Mouse (Mus musculus): Measurements from ENCODE around the gene Ssh2. TPM values are rescaled to one million over a fixed set of nuclear protein-coding genes. Genes with fewer than 3 reads are reported as not detected.

The Ssh2 gene
- total RNA-seq, 2 experiments from 2014 or later: 44.9 to 46.5 TPM

DNA sequence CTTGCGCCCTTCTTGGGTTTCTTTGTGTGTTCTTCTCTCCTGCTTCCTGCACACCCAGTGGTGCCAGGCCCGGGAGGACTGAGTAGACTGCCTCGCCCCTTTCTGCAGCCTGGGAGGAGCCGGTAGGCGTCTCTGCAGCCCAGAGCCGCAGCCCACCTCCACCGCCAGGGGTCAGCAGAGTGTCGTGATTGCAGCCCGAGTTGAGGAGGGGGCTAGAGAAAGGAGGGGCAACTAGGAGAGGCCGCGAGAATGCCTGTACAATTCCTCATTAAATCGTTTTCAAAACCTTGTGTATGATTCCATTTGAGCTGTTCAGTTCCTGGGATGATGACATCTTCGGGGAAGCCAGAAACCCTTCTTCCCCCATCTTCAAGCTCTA, 275.0 kb downstream of the Ssh2 start:
- DNase-seq (ENCODE audit: low spot score in 2 of 2): peak; percentile 97 to 98

DNA sequence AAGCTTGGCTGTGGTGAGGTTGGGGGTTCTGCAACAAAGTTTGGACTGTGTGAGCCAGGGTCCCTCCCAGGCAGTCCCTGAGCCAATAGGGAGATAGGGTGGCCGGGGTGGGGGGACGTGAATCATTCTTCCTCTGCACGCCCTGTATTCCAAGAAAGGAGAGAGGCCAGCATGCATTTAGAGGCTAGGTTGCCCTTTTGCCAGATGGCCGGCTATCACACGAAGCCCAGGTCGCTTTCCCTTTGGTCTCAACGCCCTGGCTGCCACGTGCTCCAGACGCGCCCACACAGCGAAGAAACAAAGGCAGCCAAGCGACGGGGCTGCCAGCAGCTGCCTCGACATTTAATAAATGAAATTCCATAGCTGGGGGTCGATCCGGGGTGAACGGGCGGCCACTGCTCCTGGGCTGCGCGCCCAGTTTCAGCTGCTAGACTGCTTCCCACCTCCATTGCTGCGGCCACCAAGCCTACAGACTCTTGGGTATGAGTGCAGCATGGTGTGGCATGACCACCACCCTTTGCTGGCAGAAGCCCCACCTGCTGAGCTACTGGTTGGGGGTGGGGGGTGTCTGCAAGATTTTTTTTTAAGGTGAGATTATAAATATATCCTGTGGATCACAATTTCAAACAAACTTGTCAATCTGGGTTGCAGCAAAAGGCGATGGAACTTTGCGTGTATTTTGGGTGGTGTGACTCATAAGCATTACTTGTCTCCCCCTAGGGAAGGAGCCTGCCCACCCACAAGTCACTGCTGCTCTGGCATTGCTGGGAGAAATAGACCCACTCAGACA, 275.6 kb downstream of the Ssh2 start:
- peak in 1 of 2 experiments; percentile 60 for DNase-seq (ENCODE audit: low spot score in 2 of 2)

DNA sequence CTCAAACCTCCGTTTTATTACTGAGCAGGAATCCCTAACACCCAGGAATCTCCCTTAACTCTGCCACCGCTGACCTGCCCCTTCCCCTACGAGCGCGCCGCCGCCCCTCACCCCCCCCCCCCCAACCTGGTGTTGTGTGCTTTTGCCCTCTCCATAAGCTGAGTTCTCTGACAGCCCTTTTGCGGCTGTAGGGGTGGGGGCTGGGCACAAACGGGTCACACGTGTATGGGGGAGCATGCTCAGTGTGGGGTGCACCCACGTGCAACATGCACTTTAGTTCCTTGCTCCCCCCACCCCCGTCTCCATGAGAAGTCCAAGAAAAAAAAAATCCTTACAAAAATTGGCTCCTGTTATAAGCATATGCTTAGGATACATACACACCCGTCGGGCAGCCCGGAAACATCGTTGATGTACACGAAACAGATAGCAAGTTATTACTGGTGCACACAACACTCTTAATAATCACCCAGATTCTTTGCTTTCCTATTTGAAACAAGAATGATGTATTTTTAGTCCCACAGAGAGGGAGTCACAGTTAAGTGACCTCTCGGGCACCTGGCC, 276.3 kb downstream of the Ssh2 start:
- DNase-seq (ENCODE audit: low spot score in 2 of 2): peak in 1 of 2 experiments; percentile 56

DNA sequence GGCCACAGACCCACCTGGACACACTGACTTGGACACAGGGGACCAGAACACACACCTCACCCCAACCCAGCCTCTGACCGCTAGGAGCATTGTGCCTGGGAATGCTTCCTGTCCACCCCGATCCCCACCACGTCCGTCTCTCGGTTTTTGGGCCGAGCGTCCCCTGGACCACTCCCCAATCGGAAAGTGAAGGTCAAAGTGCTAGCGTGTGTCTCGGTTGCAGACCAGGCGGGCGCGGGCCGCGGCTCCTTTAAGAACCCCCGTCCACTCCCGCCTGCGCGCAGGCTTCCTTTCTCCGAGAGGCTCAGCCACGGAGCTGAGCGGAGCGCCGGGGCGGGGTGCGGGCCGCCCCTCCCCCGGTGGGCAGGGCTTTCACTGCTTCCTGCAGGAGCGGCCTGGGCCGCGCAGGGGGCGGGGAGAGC, 276.8 kb downstream of the Ssh2 start:
- peak; percentile 87 to 92 for DNase-seq (ENCODE audit: low spot score in 2 of 2)

- DNase-seq (ENCODE audit: low spot score in 2 of 2): peak; percentile 68 to 70
Measured at GRCm38 (mm10) chr11:77493512-77494343, 277.6 kb downstream of the Ssh2 start, which contains the start of gene Git1. Gene Git1, plus strand, starts transcription at chr11:77493562.

- no peak for DNase-seq (ENCODE audit: low spot score in 2 of 2)
Measured at GRCm38 (mm10) chr11:77494344-77494676, 278.2 kb downstream of the Ssh2 start.

DNA sequence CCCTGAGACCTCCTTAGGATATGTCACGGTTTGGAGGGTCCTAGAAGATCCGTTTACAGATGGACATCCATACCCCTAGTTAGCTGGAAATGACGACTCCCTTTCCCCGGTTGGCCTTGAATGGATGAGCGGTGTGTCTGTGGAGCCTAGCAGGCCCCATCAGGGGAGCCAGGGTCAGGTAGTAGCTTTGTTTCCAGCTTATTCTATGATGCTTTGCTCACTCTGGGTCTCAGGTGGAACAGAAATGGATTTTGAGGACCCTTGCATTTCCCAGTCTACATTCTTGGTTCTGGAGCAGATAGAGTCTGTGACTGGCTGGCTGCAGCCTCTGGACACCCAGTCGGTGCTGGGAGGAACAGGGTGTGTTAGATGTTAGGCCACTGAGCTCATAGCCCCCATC, 278.7 kb downstream of the Ssh2 start:
- no peak for DNase-seq (ENCODE audit: low spot score in 2 of 2)

DNA sequence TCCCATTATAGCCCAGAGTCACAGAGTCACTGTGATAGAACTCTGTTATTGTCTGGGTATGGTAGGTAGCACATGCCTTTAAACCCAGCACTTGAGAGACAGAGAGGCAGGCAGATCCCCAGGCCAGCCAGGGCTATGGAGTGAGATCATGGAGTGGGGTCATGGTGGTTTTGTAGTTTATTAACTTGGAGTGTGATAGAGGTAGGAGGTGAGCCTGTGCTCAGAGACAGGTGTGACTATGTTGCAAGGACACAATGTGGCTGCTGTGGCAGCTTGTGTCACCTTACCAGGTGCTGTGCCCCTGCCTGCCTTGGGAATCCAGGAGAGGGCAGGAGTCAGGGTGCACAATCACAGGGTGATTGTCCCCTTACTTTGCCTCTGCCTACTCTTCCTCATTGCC, 279.4 kb downstream of the Ssh2 start:
- DNase-seq (ENCODE audit: low spot score in 2 of 2): no peak

GRCm38 (mm10) chr11:77497341-77497756, 281.3 kb downstream of the Ssh2 start:
- peak in 1 of 2 experiments; percentile 52 for DNase-seq (ENCODE audit: low spot score in 2 of 2)

DNA sequence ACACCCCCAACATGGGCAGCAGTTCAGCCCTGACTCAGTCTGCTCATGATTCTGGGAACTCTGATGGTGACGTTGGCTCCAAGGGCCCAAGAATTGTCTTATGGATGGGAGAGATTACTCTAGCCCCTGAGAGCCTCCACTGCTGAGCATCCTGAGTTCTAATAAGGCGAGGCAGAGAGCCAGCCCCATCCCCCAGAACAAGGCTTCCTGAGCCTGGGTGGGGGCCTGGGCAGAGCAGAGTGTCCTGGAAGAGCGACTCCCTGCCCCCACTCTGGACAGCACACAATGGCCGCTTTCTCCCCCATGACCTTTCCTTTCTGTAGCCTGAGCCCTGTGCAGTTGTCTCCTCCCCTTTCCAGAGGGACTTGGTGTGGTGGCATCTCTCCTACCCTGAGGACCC, 281.8 kb downstream of the Ssh2 start:
- DNase-seq (ENCODE audit: low spot score in 2 of 2): peak in 1 of 2 experiments; percentile 25

GRCm38 (mm10) chr11:77498261-77499139, 282.4 kb downstream of the Ssh2 start:
- no peak for DNase-seq (ENCODE audit: low spot score in 2 of 2)

- peak; percentile 35 to 46 for DNase-seq (ENCODE audit: low spot score in 2 of 2)
Measured at GRCm38 (mm10) chr11:77499354-77499753, 283.3 kb downstream of the Ssh2 start.

DNA sequence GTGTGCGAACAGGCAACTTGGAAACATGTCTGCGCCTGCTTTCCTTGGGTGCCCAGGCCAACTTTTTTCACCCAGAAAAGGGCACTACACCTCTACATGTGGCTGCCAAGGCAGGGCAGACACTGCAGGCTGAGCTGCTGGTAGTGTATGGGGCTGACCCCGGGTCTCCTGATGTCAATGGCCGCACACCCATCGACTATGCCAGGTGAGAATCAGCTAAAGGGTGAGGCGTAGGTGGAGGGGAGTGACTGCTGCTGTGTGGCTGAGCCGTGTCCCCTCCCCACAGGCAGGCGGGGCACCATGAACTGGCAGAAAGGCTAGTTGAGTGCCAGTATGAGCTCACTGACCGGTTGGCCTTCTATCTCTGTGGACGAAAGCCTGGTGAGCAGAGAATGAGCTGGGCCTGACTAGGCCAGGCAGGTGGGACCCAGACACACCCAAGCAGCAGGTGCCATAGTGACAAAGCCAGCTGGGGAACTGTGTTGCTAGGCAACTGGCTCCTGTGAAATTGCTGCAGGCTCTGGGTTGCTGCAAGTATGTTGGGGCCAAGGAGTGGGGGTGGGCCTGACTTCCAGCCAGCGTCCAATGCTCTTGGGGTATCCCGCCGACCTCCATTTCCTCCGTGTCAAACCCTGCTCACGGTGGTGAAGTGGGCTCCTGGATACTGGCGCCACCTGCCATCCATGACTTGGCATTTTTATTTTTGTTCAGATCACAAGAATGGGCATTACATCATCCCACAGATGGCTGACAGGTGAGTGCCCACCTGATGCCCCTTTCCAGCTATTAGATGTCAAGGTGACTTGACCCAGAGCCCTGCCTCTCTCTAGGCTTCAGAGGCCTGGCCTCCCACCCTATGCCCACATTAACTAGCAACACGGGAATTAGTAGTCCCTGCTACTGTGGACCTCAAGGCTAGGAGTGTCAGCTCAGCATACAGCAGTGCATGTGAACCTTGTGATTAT, 284.6 kb downstream of the Ssh2 start:
- peak; percentile 34 to 55 for DNase-seq (ENCODE audit: low spot score in 2 of 2)

DNA sequence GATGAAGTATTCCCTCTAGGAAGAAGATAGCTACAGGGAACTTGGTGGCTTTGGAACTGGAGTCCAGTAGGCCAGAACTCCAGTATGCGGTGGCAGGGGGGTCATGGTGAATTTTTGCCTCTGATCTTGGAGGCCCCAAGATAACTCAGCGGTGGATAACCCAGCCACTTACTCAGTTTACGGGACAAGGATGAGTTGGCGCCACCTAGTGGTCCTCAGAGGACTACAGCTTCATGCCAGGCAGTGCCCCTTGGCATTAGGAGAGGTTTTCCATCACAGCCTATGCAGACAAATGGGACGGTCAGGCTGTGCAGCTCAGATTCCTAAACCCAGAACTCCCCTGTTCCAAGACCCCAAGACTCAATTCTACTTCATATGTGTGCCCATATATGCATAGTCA, 285.3 kb downstream of the Ssh2 start:
- DNase-seq (ENCODE audit: low spot score in 2 of 2): peak; percentile 81 to 85

DNA sequence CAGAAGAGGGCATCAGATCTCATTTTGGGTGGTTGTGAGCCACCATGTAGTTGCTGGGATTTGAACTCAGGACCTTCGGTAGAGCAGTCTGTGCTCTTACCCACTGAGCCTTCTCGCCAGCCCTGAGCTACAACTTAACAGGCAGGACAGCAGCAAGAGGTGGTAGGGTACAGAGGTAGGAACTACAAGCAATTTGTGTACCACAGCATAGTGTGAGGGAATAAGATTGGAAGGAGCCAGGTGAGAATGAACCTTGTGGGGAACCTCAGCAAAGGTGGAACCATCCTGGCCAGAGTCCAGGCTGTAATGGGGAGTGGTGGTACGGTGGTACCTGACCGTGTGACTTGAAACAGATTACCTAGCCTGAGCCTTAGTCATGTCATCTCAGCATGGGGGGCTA, 285.9 kb downstream of the Ssh2 start:
- DNase-seq (ENCODE audit: low spot score in 2 of 2): no peak

GRCm38 (mm10) chr11:77502481-77502880, 286.4 kb downstream of the Ssh2 start:
- no peak for DNase-seq (ENCODE audit: low spot score in 2 of 2)

DNA sequence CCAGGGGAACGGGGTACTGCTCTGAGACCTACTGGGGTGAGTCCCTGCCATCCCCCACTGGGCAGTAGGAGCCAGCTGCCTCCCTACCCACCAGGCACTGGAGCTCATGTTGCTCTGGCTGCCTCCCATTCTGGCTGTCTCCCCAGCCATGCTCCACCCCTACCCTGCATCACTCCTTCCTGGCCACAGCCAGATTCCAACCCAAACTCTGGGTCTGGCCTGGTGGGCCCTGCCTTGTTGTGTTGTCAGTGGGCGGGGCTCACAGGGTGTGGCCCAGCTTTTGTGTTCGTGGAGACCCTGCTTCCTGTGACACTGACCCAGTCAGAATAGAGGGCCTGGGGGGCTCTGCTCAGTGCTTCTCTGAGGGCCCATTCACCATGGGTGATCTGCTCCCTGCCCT, 287.4 kb downstream of the Ssh2 start:
- DNase-seq (ENCODE audit: low spot score in 2 of 2): no peak

DNA sequence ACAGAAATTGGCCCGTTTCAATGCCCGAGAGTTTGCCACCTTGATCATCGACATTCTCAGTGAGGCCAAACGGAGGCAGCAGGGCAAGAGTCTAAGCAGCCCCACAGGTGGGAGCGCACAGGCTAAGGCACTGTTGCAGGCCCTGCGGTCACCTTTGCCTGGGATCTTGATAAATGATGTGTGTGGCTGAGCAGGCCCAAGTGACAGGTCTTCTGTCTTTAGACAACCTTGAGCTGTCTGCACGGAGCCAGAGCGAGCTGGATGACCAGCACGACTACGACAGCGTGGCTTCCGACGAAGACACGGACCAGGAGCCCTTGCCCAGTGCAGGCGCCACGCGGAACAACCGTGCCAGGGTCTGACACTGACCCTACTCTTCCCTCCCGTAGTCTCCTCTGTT, 288.3 kb downstream of the Ssh2 start:
- no peak for DNase-seq (ENCODE audit: low spot score in 2 of 2)

DNA sequence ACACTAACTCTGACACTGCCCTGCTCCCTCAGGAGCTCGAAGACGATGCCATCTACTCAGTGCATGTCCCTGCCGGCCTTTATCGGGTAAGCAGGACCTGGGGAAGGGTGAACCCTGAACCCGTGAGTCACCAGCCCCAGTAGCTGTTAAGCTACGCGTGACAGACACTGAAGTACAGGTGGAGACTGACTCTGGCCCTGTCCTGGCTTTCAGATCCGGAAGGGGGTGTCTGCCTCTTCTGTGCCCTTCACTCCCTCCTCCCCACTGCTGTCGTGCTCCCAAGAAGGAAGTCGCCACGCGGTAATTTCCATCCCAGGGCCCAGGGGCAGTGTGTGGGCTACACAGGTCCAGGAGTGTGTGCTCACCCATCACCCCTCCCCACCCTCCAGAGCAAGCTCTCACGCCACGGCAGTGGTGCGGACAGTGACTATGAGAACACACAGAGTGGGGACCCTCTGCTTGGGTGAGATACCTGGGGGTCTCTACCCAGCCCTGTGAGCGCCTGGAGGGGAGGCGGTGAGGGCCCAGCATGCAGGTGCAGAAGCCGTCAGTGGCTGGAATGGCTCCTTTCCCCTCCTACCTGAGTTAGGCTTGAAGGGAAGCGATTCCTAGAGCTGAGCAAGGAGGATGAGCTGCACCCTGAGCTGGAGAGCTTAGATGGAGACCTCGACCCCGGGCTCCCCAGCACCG, 289.3 kb downstream of the Ssh2 start:
- no peak for DNase-seq (ENCODE audit: low spot score in 2 of 2)
